Mouse (Mus musculus) heart, embryonic 11.5 days (tissue): ENCODE data around the gene Satl1. TPM values are rescaled to one million over a fixed set of nuclear protein-coding genes. Genes with fewer than 3 reads are reported as not detected.
"Not testable (repeated sequence)": the region's sequence is repeated elsewhere in the genome, so short reads cannot be mapped to it uniquely, and the experiment has no call there.

ENCODE experiments used
- ATAC-seq: fragments of 200-750 bp; cut with Nextera tagmentation; replicated peaks from 2 replicates; pipeline ENCODE4 v1.8.0; 2017; ENCODE audit warnings: moderate library complexity; ENCODE audit not compliant: insufficient number of reproducible peaks, low FRiP score, low TSS enrichment
- H3K27ac ChIP-seq: fragments of 300-500 bp; sonication (generic); 2 replicates; pipeline ENCODE4 v1.5.1; 2014; ENCODE audit warnings: mild to moderate bottlenecking, low read depth, low read length
- H3K27me3 ChIP-seq: fragments of 300-500 bp; sonication (generic); 2 replicates; pipeline ENCODE4 v1.6.1; 2014; ENCODE audit warnings: mild to moderate bottlenecking, low read length, mixed read lengths; ENCODE audit not compliant: control insufficient read depth, insufficient read depth
- H3K36me3 ChIP-seq: fragments of 300-500 bp; sonication (generic); 2 replicates; pipeline ENCODE4 v1.6.1; 2014; ENCODE audit warnings: mild to moderate bottlenecking, low read length, moderate library complexity, mixed read lengths; ENCODE audit not compliant: control insufficient read depth, insufficient read depth
- H3K4me1 ChIP-seq: fragments of 300-500 bp; sonication (generic); 2 replicates; pipeline ENCODE4 v1.6.1; 2014; ENCODE audit warnings: low read length; ENCODE audit not compliant: control insufficient read depth, insufficient read depth
- H3K4me2 ChIP-seq: fragments of 300-500 bp; sonication (generic); 2 replicates; pipeline ENCODE4 v1.6.1; 2014; ENCODE audit warnings: mild to moderate bottlenecking, moderate library complexity
- H3K4me3 ChIP-seq: fragments of 300-500 bp; sonication (generic); 2 replicates; pipeline ENCODE4 v1.5.1; 2014; ENCODE audit warnings: low read depth, low read length
- H3K9ac ChIP-seq: fragments of 300-500 bp; sonication (generic); 2 replicates; pipeline ENCODE4 v1.6.1; 2014; ENCODE audit warnings: mild to moderate bottlenecking, low read depth, low read length, moderate library complexity
- H3K9me3 ChIP-seq: fragments of 300-500 bp; sonication (generic); replicated peaks from 2 replicates; pipeline ENCODE4 v1.6.1; 2016; ENCODE audit warnings: low read length; ENCODE audit not compliant: control insufficient read depth
- WGBS: fragments of 180-500 bp; shearing (Covaris S2); extraction: QIAGEN DNeasy Blood & Tissue Kit; methylation state at CpG from one replicate; pipeline ENCODE4 v1.1.7; 2014; ENCODE audit not compliant: insufficient replicate concordance; 5-methylcytosine and 5-hydroxymethylcytosine counted together
- polyA plus RNA-seq: library from polyadenylated mRNA; unstranded; fragments of >200 nt; fragmentation: Nextera tagmentation; extraction: Ambion mirVana; gene quantifications from 2 replicates; pipeline ENCODE4 v1.2.1, GENCODE M21; 2014

Satl1 gene
- not detected in 2 replicates for polyA plus RNA-seq

DNA sequence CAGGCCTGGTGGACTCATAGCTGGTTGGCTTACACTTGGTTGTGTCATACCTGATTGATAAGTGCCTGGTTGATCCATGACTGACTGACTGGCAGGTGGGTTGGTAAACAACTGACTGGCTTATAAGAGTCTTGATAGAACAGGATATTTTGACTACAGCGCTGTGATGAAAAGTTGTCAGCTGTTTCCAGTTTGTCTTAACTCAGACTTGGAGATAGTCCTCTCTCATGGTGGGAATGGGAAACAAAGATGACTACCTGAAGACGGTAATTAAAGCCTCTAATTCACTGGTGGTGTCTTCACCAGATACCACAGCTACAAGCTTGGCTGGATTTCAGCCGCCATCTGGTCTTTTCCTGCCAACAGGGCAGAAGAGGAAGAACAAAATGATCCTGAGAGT is at the start of gene Satl1:
TSS of gene Satl1 (minus strand) at position 101 of the 400 bp plus-strand sequence.
- H3K36me3 ChIP-seq, result no peaks in the 10 kb centered on the region
- no peaks in the 10 kb centered on the region for H3K27me3 ChIP-seq
- no peak within 1 kb of the TSS for H3K9ac ChIP-seq
- WGBS, result 81% methylated on average over 3 of the region's 3 CpGs
- H3K4me1 ChIP-seq, result no peaks in the 10 kb centered on the region
- no peak for ATAC-seq
- no peak within 1 kb of the TSS for H3K4me2 ChIP-seq
- no peaks in the 10 kb centered on the region for H3K9me3 ChIP-seq
- H3K4me3 ChIP-seq, result no peak within 1 kb of the TSS
- H3K27ac ChIP-seq, result no peak within 1 kb of the TSS

DNA sequence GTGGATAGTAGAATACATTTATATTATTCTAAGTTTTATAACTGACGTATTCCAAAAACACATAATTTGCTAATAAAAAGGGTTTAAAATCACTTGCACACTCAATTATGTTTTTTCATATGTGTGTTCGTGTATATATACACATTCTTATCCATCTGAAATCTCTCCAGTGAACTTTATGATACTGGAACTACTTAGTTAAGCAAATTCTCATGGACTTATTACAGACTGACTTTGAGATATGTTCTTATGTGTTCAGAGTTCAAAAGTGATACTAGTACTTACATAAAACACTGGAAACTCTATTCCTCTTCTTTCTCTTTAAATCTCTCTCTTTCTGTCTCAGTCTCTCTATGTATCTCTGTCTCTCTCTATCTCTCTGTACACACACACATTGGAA is 31.5 kb upstream of the Satl1 start:
- H3K4me2 ChIP-seq, result no peak overlapping the region
- no peak overlapping the region for H3K9ac ChIP-seq
- no peak for ATAC-seq
- no peaks in the 10 kb centered on the region for H3K27me3 ChIP-seq
- no peaks in the 10 kb centered on the region for H3K36me3 ChIP-seq
- H3K9me3 ChIP-seq, result no peaks in the 10 kb centered on the region
- WGBS, result 72% methylated on average over 2 of the region's 2 CpGs
- H3K4me3 ChIP-seq, result no peak overlapping the region
- no peaks in the 10 kb centered on the region for H3K4me1 ChIP-seq
- no peak overlapping the region for H3K27ac ChIP-seq

- Histone ChIP-seq H3K4me2 (no peak overlapping the region), H3K27me3 (no peaks in the 10 kb centered on the region), H3K27ac (no peak overlapping the region), H3K9me3 (no peaks in the 10 kb centered on the region), H3K4me3 (no peak overlapping the region), H3K9ac (no peak overlapping the region), H3K36me3 (no peaks in the 10 kb centered on the region), H3K4me1 (no peaks in the 10 kb centered on the region)
- 69% methylated on average over 1 of the region's 1 CpGs for WGBS
- ATAC-seq, result no peak
Observed at GRCm38 (mm10) chrX:112437580-112437979, 31.0 kb upstream of the Satl1 start.

GRCm38 (mm10) chrX:112422998-112423397 is 16.4 kb upstream of the Satl1 start:
- H3K4me2 ChIP-seq, H3K36me3 ChIP-seq, H3K27me3 ChIP-seq, H3K27ac ChIP-seq, ATAC-seq, H3K9ac ChIP-seq, H3K4me1 ChIP-seq, H3K9me3 ChIP-seq, H3K4me3 ChIP-seq: not testable (repeated sequence)
- WGBS, result 46% methylated on average over 2 of the region's 2 CpGs

DNA sequence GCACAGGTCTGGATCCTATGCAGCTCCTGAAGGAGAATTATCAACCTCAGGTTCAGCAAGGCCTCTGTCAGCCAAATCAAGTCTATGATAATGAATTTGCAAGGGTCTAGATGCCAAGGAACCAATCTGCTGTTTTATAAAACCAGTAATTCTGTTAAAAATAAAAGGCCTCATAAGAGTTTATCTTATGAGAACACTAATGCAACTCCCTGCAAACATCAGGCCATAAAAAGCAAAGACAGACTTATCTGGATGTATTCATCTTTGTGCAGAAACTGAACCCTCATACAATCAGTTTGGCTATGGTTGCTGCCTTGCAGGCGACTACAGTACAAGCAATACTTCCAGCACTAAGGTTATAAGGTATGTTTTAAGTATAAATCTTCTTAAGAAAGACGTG is 5.7 kb upstream of the Satl1 start:
- Histone ChIP-seq H3K9ac (no peak overlapping the region), H3K4me2 (no peak overlapping the region), H3K27ac (no peak overlapping the region), H3K9me3 (no peaks in the 10 kb centered on the region), H3K4me3 (no peak overlapping the region), H3K36me3 (no peaks in the 10 kb centered on the region), H3K4me1 (no peaks in the 10 kb centered on the region), H3K27me3 (no peaks in the 10 kb centered on the region)
- 66% methylated on average over 2 of the region's 2 CpGs for WGBS
- no peak for ATAC-seq

- peak; percentile 99 for ATAC-seq
- 74% methylated on average over 5 of the region's 5 CpGs for WGBS
Observed at GRCm38 (mm10) chrX:112370577-112371410, 35.8 kb downstream of the Satl1 start.

DNA sequence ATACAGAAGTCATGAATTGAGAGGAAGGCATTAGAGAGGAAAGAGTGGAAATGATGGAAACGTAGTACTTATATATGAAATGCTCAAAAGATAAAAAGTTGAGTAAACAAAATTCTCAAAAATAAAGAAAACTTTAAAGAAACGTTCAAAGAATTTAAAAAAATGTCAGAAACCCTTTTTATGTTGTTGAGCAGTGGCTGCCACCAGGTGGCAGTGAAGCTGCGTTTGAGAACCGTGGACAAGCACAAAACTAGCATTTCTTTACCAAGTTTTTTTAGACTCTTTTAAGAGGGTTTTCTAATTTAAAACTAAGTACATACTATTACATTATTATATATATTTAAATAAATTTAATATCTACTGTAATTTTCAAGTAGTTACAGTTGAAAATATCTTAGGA is 38.2 kb downstream of the Satl1 start:
- Histone ChIP-seq H3K36me3 (no peaks in the 10 kb centered on the region), H3K4me3 (no peak overlapping the region), H3K27me3 (no peaks in the 10 kb centered on the region), H3K4me2 (no peak overlapping the region), H3K27ac (no peak overlapping the region), H3K9ac (no peak overlapping the region), H3K4me1 (no peaks in the 10 kb centered on the region), H3K9me3 (peaks cover 6% of the 10 kb centered on the region)
- WGBS, result 39% methylated on average over 4 of the region's 4 CpGs
- ATAC-seq, result no peak

More at GRCm38 (mm10) chrX:112370577-112371410, 35.8 kb downstream of the Satl1 start:
- H3K4me1 ChIP-seq, H3K9me3 ChIP-seq, H3K36me3 ChIP-seq, H3K27ac ChIP-seq, H3K4me2 ChIP-seq, H3K9ac ChIP-seq, H3K4me3 ChIP-seq, H3K27me3 ChIP-seq: not testable (repeated sequence)

DNA sequence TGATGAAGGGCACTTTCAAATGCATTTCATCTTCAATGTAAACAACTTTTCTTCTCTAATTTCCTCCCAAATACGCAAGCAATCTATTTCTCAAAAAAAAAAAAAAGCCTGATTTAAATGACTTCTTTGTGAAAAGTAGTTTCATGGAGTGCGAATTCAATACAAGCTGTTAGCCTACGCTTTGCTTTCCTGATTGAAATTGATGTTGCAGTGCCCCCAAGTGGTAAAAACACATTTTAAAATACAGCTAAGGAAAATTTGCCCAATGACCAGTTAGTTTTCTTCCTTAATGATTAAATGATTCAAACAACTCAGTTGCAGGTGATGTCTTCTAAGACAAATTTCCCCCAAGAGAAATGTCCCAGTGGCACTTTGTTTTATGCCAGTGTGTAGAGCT is 58.2 kb downstream of the Satl1 start:
- Histone ChIP-seq H3K9me3 (no peaks in the 10 kb centered on the region), H3K4me3 (no peak overlapping the region), H3K4me1 (no peaks in the 10 kb centered on the region), H3K36me3 (no peaks in the 10 kb centered on the region), H3K4me2 (no peak overlapping the region), H3K9ac (no peak overlapping the region), H3K27ac (no peak overlapping the region), H3K27me3 (no peaks in the 10 kb centered on the region)
- ATAC-seq, result no peak
- 41% methylated on average over 3 of the region's 3 CpGs for WGBS
